Mouse (Mus musculus) lung, adult 18-20 months (tissue): ENCODE measurements around the gene Zmiz1.

Experiments
- DNase-seq, 2 experiments: peaks; one replicate each; pipeline ENCODE4 v3.0.0; 2022; ENCODE audit warnings: mixed read lengths in 2 of 2

Gene Zmiz1

DNA sequence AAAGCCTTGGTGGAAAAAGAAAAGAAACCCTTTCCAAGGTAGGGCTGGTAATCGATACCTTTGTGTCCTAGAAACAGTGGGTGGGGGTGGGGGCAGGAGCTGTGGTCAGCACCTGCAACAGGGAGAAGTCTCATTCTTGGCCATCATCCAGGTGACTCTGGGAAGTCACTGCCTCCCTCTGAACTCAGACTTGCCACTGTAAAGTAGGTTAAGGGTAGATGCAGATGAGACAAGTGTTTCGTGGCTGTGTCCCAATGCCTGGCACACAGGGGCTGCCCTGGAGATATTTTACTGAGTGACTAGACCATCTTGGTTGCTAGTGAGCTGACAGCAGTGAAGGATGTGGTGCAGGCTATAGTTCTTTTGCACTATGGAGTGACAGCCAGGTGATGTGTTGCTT is 79.5 kb downstream of the Zmiz1 start:
- DNase-seq, result no peak

DNA sequence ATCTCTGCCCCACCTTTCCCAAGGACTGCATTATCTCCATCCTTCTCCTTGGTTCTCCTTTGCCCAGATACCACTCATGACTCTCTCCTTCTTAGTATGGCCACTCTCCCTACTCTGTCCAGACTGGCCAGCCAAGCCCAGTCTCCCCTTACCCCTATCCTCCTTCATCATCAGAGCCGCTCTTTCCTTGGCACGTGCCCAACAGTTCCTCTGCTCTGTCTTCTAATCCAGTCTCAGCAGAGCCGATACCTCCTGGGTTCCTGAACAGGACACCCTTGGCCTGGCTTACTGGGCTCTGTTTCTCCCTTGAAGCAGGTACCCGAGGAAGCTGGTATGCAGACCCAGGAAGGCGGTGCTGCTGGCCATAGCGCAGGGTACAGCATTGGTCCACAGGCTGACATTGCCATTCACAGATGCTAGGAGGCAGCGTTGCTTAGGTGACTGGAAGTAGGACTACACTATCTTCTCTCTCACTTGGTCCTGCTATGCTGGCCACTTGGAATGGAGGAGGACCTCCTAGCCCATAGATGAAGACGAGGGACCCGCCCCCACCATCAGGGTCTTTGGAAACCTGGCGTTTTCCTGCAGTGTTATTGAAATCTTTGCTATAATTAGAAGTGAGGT is 80.6 kb downstream of the Zmiz1 start:
- DNase-seq, result no peak

DNA sequence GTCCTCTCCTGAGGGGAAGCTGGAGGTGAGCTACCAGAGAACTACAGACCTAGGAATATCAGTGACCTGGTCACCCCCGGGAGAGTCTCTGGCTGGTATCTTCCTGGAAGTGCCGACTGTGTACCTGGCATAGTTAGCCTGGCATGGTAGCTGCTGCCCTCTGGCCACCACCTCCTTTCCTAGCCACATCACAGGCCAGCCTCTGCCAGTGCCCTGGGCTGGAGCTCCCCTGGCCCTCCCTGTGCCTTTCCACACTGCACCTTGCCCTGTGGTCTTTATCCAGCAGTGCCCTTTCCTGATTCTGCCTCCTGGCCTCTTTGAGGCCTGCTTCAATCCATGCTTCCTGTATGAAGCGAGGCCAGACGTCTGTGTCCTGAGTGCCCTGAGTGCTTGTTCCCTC is 81.2 kb downstream of the Zmiz1 start:
- DNase-seq, result no peak

DNA sequence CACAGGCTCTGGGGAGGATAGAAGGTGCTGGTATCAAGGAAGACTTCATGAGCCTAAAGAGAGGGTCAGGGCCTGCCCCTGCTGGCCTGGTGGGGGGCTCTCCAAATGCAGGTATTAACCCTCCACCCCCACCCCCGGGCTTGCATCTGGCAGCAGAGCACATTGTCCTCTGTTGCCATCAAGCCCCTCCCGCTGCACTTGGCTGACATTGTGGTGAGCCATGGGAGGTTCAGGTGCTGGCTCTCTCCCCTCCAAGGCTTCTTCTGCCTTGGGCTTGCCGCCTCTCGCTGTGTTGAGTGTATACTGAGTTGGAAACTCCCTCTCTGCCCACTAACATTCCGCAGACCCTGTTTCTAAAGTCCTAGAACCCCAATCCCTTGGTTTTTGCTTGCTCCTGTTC is 82.2 kb downstream of the Zmiz1 start:
- DNase-seq, result no peak

DNA sequence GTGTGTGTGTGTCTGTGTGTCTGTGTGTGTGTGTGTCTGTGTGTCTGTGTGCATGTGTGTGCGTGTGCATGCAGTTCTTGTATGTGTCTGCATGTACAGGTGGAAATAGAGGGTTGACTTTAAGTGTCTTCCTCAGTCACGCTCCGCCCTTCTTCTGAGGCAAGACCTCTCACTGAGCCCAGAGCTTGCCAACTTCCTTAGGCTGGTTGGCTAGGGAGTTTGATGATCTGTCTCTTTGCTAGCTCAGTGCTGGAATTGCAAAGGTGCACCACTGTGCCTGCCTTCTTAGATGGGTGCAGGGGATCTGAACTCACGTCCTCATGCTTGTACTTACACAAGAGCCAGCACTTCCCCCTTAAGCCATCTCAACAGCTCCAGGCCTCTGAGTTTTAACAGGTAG is 84.1 kb downstream of the Zmiz1 start:
- no peak for DNase-seq

DNA sequence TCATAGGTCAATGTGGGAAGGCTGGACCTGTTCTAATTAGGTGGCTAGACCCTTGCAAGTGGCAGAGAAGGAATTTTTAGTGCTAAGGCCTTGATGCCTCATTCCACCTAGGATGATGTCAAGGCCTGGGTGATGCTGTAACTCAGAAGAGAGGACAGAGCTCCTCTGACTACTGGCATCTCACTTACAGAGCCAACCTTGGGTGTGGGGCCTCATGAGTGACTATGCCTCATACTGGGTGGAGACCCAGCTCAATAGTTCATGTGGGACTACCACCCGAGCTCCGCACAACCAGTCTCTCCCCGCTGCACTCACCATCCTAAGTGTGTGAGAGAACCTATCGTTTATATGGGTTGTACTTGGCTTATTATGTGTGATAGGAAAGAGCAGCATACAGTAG is 84.9 kb downstream of the Zmiz1 start:
- no peak for DNase-seq

DNA sequence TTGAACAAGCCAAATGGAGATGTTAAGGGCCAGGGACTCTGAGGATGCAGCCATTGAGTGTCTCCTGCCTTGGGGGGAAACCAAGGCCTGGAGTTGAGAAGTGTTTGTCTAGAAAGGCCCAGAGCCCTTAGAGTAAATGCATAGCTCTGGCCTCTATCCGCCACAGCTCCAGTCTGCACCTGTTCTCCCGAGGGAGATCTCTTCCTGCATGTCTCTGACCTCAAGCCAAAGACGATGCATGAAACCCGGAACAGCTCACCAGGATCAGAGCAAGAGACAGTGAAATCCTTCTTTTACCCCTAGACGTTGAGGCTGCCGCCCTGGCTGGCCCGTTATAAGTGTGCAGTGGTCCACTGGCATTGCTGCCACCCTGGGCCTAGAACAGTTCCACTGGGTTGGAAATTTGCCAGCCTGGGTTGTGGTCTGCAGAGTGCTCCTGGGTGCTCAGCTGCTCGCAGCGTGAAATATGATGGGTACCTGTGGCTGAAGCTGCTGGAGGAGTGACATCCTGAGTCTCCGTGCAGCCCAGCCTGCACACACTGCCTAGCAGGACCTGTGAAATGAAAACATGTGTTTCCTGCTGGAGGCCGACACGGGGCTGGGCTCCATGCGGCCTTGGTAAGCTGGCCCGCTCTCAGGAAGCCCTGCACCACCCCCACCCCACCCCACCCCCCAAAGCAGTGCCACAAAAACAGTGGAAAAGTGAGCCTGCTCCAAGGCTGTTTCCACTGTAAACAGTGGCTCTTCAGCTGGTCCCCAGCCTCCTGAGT is 88.1 kb downstream of the Zmiz1 start:
- DNase-seq, result peak; percentile 42 to 53

DNA sequence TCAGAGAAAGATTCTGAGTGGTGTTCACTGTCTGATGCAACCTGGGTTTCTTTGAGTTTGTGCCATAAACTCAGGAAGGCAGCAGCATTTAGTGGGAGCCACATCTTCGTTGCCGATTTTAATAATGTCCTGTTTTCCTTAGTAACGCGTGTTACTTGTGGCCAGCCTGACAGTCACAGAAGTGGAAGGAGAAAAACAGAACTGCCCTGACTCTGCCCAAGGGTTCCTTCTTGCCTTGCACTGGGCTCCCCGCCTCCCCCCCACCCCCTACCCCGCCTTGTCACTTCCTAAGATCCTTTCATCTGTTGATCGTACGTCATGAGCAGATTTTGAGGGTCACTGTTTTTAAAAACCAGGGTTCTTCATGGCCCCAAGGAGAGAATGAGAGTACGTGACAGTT is 88.9 kb downstream of the Zmiz1 start:
- DNase-seq, result no peak

DNA sequence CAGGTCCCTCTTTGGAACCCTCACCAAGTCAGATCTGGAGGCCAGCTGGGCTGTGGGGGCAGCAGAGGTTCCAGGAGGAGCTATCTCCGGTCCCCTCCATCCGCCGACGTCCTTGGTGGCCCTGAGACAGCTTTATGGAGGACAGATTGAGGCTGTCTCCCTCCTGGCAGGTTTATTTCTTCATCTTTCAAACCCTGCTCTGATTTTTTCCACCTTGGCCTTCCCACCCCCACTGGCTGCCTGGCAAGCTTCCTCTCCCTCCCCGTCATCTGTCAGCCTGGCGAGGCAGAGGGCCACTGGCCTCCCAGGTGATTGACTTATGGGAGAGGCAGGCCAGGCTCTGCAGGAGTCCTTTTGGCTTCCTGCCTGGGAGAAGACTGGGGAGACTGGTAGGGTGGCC is 89.7 kb downstream of the Zmiz1 start:
- DNase-seq, result peak in 1 of 2 experiments; percentile 41

DNA sequence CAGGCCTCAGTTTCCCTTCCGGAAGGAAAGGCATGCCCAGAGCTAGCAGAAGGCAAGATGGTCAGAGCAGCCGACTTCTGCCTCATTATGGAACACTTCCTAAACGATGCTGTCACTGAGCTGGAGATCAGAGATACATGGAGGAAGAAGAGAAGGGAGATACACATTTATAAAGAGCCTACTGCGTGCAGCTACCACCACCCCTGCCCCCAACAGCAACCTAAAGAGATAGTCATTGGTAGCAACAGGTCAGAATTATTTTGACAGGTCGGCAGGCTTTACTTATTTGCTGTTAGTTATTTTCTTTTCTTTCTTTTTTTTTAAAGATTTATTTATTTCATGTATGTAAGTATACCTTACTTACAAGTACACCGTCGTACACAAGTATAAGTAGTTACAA is 90.1 kb downstream of the Zmiz1 start:
- DNase-seq, result no peak

DNA sequence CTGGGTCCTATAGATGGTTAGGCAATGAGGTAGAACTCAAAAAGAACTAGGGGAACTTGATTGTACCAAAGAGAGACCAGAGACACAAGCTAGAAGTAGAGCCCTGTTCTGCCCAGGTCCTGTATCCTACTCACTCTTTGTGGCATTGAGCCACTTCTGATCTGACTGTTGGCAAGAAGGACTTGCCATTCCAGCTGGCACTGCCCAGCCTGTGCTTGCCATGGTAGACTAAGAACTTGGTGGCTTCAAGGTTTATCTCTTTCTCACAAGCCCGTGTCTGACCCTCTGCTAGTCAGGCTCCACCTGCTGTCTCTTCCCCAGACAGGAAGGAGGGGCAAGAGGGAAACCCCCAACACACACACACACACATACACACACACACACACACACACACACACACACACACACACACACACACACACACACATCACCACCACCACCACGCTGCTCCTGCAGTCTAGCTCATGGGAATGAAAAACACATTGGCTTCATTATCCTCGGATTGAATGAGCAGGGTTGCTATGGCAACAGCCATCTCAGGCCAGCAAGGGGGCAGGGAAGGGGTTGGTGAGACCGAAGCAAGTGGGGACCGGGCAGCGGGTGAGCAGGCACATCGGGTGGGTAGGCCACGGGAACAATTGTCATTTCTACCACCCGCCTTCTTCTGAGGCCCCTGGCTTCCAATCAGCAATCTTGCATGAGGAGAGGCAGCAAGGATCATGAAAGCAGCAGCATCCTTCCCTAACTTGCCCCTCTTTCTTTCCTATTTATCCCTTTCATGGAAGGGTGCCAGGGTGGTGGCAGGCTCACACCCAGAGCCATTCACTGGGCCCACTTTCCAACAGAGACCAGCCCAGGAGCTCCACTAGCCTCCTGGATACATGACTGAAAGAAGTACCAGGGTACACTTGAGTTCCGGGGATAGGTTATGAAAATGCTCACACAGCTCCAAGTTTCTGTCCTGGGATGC is 91.2 kb downstream of the Zmiz1 start:
- DNase-seq, result no peak

DNA sequence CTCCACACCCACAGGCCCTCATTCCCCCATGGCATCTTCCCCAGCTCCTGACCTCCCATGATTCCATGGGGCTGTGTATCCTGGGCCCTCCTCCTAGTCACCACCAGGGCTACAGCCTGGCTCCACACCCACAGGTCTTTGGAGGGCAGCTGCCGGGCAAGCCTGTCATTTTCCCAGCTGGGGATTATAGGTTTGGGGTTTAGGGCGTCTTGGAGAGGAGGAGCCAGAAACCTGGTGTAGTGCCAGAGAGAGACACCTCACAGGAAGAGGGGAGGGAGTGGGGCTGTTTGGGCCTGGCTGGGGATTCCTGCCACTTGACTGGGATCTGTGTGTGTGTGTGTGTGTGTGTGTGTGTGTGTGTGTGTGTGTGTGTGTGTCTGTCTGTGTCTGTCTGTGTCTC is 92.7 kb downstream of the Zmiz1 start:
- no peak for DNase-seq

DNA sequence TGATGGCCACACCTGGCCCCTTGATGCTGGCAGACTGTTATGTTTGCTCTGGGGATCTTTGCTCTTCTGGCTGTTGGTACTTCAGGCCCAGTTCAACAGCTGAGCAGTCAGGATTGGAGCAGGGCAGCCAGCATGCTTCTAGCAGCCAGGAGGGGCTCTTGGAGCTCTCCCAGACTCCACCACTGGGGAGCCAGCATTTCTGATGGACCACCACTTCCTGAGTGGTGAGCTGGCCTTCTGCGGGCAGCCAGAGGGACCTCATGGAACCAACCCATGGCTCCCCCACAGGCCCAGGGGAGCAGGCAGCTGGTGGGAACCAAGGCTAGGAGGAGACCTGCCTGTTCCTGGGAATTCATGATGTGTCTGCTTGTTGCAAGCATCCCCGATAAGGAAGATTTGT is 94.4 kb downstream of the Zmiz1 start:
- no peak for DNase-seq

DNA sequence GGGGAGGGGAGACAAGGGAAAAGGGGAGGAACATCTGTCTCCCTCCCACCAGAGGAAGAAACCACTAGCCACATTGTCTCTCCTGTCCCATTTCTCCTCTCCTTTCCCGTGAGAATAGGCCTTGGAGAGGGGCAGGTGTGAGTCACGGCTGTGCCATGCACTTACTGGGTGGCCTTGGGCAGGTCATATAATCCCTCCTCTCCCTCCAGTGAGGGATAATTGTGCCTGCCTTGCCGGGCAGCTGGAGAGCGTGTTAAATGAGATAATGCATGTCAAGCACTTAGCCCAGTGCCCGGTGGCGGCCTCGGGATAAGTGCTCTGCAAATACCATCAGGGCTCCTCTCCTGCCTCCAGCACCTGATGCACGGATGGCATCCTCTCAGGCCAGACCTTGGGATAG is 95.8 kb downstream of the Zmiz1 start:
- no peak for DNase-seq

DNA sequence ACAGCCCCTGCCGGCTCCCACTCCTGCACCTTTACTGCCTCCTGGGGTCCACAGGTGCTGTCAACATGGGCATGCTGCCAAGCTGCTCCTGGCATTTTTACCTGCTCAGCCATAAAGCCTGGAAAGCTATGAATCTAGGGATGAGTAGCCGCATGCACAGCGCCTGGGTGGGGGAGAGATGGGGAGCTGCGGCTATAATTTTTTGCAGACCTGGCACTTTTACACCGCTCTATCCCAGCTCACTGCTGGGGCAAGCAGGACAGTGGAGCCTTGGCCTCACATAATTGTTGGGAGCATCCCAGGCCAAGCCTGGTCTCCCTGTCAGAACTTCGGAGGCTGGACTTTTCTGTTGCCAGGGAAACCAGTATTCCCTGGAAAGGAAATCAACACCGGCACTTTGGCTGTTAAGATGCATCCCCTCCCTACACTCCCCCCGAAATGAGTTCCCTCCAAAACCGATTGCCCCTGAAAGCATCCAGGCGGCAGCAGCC is 96.4 kb downstream of the Zmiz1 start:
- no peak for DNase-seq

DNA sequence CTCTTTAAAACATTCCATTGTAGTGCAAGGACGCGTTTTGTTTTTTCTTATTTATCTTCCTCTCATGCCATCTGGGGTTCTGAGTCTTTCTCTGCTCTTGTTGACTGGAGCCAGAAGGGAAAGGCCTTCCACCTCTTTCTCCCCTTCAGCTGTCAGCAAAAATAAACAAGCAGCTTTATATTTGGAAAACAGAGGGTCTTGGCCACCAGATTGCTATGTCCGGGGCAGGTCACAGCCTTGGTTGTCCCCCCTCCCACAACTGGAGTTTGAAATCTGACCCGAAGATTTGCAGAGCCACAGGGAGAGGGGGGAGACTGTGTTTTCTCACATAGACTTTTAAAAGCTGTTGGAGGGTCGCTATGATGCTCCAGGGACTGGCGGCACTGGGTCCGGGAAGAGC is 96.9 kb downstream of the Zmiz1 start:
- no peak for DNase-seq

DNA sequence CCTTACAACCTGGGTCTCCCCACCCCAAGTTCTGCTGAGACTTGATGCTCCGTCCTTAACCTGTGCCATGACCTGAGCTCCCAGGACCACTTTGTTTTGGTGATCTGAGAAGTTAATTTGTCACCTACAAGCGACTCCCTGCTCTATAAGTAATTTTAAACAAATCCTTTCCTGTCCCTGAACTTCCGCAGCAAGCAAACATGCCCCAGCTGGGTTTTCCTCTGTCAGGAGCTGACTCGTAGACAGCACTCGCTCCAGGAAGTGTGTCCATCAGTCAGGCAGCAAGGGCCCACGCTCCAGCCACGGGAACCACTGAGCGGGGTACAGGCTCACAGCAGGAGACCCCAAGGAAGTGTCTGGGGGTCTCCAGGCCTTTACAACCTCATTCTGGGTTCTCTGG is 98.0 kb downstream of the Zmiz1 start:
- peak in 1 of 2 experiments; percentile 42 for DNase-seq

DNA sequence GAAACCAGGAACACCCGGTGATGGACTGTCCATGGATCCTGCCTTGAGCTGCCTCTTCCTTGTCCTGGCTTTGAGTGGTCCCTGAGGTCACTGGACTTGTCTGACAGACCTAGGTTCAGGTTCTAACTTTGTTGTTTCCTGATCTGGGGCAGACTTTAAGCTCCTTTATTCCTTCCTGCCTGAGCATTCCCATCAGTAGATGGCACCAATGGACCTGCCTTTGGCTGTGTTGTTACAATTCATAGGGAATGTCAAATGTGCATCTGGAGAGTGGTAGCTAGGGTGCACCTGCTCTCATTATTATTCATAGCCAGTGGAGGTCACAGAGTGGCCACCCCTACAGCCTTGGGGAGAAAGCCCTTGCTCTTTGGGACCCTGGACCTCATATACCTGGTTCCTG is 99.5 kb downstream of the Zmiz1 start:
- no peak for DNase-seq

DNA sequence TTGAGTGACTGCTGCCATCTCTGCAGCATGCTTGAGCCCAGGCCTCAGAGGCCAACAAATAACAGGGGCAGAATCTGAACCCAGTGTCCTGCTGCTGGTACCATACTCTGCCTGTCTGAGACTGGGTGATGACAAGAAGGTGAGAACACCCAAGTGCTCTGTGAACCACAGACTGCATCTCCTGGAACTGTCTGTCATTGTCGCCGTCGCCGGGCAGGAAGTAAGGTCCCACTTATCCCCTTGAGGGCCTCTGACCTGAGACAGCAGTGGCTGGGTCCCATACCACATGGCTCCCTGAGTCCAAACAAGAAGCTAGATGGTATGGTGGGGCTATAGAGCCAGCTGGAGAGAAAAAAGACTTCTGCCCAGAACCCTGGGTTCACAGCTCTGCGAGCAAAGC is 100.9 kb downstream of the Zmiz1 start:
- DNase-seq, result no peak

DNA sequence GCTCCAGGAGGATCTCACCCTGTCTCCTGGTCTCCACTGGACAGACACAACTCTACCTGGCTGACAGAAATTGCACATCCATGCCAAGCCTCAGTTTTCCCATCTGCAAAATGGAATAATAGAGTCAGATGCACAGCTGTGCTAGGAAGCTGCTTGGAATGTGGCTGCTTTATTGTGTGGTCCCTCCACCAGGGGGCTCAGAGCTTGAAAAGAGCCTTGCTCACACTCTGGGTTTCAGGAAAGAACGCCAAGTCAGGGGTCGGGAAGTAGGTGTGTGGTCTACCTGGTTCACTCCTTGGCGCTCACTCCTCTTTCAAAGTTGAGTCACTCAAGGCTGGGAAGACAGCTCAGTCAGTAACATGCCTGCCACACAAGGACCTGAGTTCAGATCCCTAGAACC is 101.9 kb downstream of the Zmiz1 start:
- no peak for DNase-seq

DNA sequence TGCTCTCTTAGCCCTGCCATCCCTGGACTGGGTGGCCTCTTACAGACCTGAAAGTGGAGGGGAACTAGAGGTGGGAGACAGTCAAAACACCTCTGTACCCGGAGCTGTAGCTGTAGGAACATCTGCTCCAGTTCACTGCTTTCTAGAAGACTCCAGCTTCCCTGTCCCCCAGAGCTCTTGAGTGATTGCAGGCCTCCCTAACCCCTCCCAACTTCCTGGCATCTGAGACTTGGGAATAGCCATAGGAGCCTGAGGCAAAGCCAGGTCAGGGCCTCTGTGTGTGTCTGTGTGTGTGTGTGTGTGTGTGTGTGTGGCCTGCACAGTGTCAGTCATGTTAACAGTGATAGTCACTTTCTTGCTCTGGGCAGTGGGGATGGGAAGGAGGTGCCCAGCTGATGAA is 102.7 kb downstream of the Zmiz1 start:
- DNase-seq, result no peak

DNA sequence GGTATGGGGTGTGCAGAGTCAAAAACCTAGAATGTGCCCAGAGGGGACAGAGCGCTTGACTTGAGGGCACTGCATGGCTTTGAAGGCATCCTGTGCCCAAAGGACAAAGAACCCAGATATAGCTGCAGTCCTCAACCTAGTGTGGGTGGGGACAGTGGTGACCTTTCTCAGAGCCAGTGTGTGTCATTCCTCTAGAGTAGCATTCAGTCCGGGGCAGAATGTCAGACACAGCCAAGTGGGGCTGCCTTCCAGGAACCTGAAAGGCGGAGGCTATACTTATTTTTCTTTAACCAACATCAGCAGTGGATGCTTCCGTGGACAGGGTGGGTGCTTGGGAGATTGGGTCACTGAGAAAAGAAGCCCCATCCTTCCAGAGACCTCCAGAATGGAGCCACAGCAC is 103.5 kb downstream of the Zmiz1 start:
- DNase-seq, result no peak

DNA sequence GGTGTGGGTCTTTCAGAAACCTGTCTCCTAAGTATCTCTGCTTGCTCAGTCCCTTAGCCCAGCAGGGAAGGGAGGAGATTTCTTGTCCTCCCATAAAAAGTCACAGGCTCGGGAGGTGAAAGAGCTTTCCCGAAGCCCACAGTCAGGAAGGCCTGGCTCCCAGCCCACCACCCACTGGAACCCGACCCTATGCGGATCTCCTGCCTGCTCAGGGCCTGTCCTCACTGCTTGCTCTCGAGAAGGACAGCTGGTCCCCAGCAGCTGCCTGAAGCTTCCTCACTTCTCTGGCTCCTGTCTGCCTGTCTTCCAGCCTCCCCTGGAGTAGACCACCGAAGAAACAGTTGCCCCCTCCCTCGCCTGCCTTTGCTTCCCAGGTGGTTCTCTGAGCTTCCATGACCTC is 103.9 kb downstream of the Zmiz1 start:
- DNase-seq, result no peak

DNA sequence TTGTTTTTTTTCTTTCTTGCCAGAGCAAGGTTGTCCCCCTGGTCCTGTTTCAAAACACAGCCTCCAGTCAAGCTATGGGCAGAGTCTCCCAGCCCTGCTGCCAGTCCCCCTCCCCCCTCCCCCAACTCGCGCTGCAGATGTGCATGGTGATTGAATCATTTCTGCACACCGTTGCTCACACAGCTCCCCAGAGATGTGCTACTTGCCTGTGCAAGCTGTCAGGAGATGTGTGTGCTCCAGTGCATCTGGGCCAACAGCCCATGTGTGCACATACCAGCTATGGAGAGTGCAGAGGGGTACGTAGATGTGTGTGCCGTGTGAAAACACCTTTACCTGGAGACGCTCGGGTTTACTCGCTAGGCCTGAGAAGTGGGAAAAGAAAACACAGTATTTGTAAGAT is 105.6 kb downstream of the Zmiz1 start:
- DNase-seq, result no peak
